Mouse (Mus musculus): ENCODE results near the gene H1fnt. TPM values are rescaled to one million over a fixed set of nuclear protein-coding genes. Genes with fewer than 3 reads are reported as not detected.

The H1fnt gene
- polyA plus RNA-seq, 1 experiment from 2014 or later, result not detected

DNA sequence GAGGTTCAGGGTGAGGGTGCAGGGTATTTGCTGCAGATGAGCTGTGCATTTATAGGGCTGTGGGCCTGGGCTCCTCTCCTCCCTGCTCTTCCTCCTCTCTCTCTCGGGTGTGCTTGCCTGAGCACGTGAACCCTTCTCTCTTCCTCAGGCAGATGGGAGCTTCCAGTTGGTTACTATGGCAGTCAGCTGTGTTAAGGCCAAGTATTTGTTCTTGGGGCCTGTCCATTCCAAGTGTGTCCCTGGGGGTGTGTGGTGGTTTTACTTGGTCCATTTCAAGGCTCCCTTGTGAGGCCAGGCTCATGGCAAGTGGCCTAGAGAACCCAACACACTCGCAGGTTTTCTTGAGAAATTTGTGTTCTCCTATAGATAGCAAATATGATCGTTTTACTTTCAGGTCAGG, 36.2 kb downstream of the H1fnt start, which contains the start of the genes Gm44579 and Olfr287:
Gm44579 (minus strand) TSS at position 101 of the 400 bp plus-strand sequence.
Olfr287 (minus strand) TSS at position 180 of the 400 bp plus-strand sequence.
- Histone ChIP-seq H3K9me3 (no peaks in the 10 kb centered on the region), H3K9ac (no peak within 1 kb of the TSS), H3K4me2 (no peak within 1 kb of the TSS), H3K4me3 (no peak within 1 kb of the TSS), H3K36me3 (no peaks in the 10 kb centered on the region), H3K27ac (no peak within 1 kb of the TSS), H3K4me1 (no peaks in the 10 kb centered on the region), H3K27me3 (no peaks in the 10 kb centered on the region)
- ATAC-seq (ENCODE audit: insufficient number of reproducible peaks, low FRiP score, low TSS enrichment, low read depth), result no peak
- WGBS, result 73% methylated on average over 4 of the region's 4 CpGs

- H3K9ac ChIP-seq, result no peak overlapping the region
- WGBS, result 67% methylated on average over 5 of the region's 5 CpGs
- no peak for ATAC-seq (ENCODE audit: insufficient number of reproducible peaks, low FRiP score, low TSS enrichment, low read depth)
These were observed 43.0 kb downstream of the H1fnt start for GRCm38 (mm10) chr15:98214130-98214529.

DNA sequence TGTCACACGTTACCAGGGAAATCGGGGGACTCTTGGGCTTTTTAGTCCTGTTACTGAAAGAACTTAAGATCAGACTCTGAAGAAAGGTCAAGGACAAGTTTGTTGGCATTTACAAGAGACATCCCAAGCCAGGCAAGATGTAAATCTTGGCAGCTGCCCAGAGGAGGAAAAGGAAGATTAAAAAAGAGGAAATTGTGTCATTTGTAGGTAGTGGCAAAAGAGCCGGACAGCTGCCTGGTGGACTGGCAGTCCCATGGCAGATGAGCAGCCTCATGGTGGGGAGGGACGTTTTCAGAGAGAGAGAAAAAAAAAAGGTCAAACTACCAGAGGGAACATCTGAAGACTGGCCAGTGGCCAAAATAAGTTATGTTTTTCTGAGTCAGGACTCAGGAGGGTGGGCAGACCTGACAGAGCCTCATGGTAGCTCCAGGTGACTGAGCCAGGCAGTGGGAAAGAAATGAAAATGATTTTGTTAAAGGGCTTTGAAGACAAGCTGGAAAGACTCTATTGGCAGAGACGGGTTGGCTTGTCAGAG, 43.7 kb downstream of the H1fnt start:
- Histone ChIP-seq H3K27me3 (no peaks in the 10 kb centered on the region), H3K4me2 (no peak overlapping the region)
- ATAC-seq (ENCODE audit: insufficient number of reproducible peaks, low FRiP score, low TSS enrichment, low read depth), result no peak

More at GRCm38 (mm10) chr15:98214130-98214529, 43.0 kb downstream of the H1fnt start:
- Histone ChIP-seq H3K4me2 (no peak overlapping the region), H3K36me3 (no peaks in the 10 kb centered on the region), H3K27ac (no peak overlapping the region), H3K4me1 (no peaks in the 10 kb centered on the region), H3K4me3 (no peak overlapping the region), H3K9me3 (no peaks in the 10 kb centered on the region), H3K27me3 (no peaks in the 10 kb centered on the region)

GRCm38 (mm10) chr15:98209676-98210075, 47.4 kb downstream of the H1fnt start:
- H3K9me3 ChIP-seq, result no peaks in the 10 kb centered on the region
- no peak overlapping the region for H3K27ac ChIP-seq
- H3K4me3 ChIP-seq, result no peak overlapping the region
- H3K36me3 ChIP-seq, result no peaks in the 10 kb centered on the region
- no peak overlapping the region for H3K9ac ChIP-seq
- ATAC-seq (ENCODE audit: insufficient number of reproducible peaks, low FRiP score, low TSS enrichment, low read depth), result no peak
- H3K4me2 ChIP-seq, result no peak overlapping the region
- 85% methylated on average over 7 of the region's 7 CpGs for WGBS
- no peaks in the 10 kb centered on the region for H3K4me1 ChIP-seq
- no peaks in the 10 kb centered on the region for H3K27me3 ChIP-seq

More for the DNA sequence above, 43.7 kb downstream of the H1fnt start:
- Histone ChIP-seq H3K36me3 (no peaks in the 10 kb centered on the region), H3K27ac (no peak overlapping the region), H3K9ac (no peak overlapping the region), H3K4me3 (no peak overlapping the region), H3K9me3 (no peaks in the 10 kb centered on the region), H3K4me1 (no peaks in the 10 kb centered on the region)
- WGBS, result 82% methylated on average over 5 of the region's 5 CpGs

Other genes with a start within 250 kb of the H1fnt start
- 47.5 and 77.4 TPM in 2 replicates for gene Pfkm, start 164.7 kb downstream of the H1fnt start, polyA plus RNA-seq (2015; fragmentation: Nextera tagmentation; extraction: Ambion mirVana)
- gene Senp1, start 163.5 kb downstream of the H1fnt start, polyA plus RNA-seq (2015; fragmentation: Nextera tagmentation; extraction: Ambion mirVana), result 28.6 and 29.3 TPM in 2 replicates
- 46.7 and 56.3 TPM in 2 replicates for gene Asb8, start 91.7 kb downstream of the H1fnt start, polyA plus RNA-seq (2015; fragmentation: Nextera tagmentation; extraction: Ambion mirVana)
- gene Ccdc184, start 90.1 kb downstream of the H1fnt start, polyA plus RNA-seq (2015; fragmentation: Nextera tagmentation; extraction: Ambion mirVana), result 0.20 and 0.40 TPM in 2 replicates
- not detected in 2 replicates for gene Olfr288, start 61.8 kb downstream of the H1fnt start, polyA plus RNA-seq (2015; fragmentation: Nextera tagmentation; extraction: Ambion mirVana)
- gene Gm44579, start 36.3 kb downstream of the H1fnt start, polyA plus RNA-seq (2015; fragmentation: Nextera tagmentation; extraction: Ambion mirVana), result not detected in 2 replicates
- gene Olfr287, start 36.2 kb downstream of the H1fnt start, polyA plus RNA-seq (2015; fragmentation: Nextera tagmentation; extraction: Ambion mirVana), result not detected in 2 replicates
- gene Olfr286, start 22.8 kb downstream of the H1fnt start, polyA plus RNA-seq (2015; fragmentation: Nextera tagmentation; extraction: Ambion mirVana), result not detected in 2 replicates
- 0.20 and 0.56 TPM in 2 replicates for gene Zfp641, start 38.9 kb upstream of the H1fnt start, polyA plus RNA-seq (2015; fragmentation: Nextera tagmentation; extraction: Ambion mirVana)
- not detected in 2 replicates for gene Olfr285, start 60.1 kb upstream of the H1fnt start, polyA plus RNA-seq (2015; fragmentation: Nextera tagmentation; extraction: Ambion mirVana)
- not detected in 2 replicates for gene Olfr284, start 83.7 kb upstream of the H1fnt start, polyA plus RNA-seq (2015; fragmentation: Nextera tagmentation; extraction: Ambion mirVana)
- gene Olfr283, start 123.7 kb upstream of the H1fnt start, polyA plus RNA-seq (2015; fragmentation: Nextera tagmentation; extraction: Ambion mirVana), result not detected in 2 replicates
- gene Olfr282, start 173.9 kb upstream of the H1fnt start, polyA plus RNA-seq (2015; fragmentation: Nextera tagmentation; extraction: Ambion mirVana), result not detected in 2 replicates
- not detected in 2 replicates for gene Olfr281, start 195.3 kb upstream of the H1fnt start, polyA plus RNA-seq (2015; fragmentation: Nextera tagmentation; extraction: Ambion mirVana)
- not detected in 2 replicates for gene OR5BS1P, start 212.6 kb upstream of the H1fnt start, polyA plus RNA-seq (2015; fragmentation: Nextera tagmentation; extraction: Ambion mirVana)
- 0.20 TPM in 1 of 2 replicates, not detected in the other for gene Lalba, start 225.4 kb upstream of the H1fnt start, polyA plus RNA-seq (2015; fragmentation: Nextera tagmentation; extraction: Ambion mirVana)
- gene Olfr279, start 235.1 kb upstream of the H1fnt start, polyA plus RNA-seq (2015; fragmentation: Nextera tagmentation; extraction: Ambion mirVana), result not detected in 2 replicates